Mouse (Mus musculus): ENCODE results near the gene Nrg3. TPM values are rescaled to one million over a fixed set of nuclear protein-coding genes. Genes with fewer than 3 reads are reported as not detected.

Gene Nrg3
- total RNA-seq, 2 experiments from 2014 or later: not detected

GRCm38 (mm10) chr14:38616969-38617368 lies 855.9 kb downstream of the Nrg3 start:
- TF ChIP-seq CTCF (IDR thresholded peaks at IDR 0.05): no peak
- no peak overlapping the region for H3K27ac ChIP-seq
- intact Hi-C loops (cut with DNase I): no loop called here
- no peak overlapping the region for H3K4me3 ChIP-seq
- DNase-seq: no peak

- no peak for DNase-seq
- intact Hi-C loops (cut with DNase I): no loop called here
- no peak for TF ChIP-seq CTCF (IDR thresholded peaks at IDR 0.05)
These were observed 875.2 kb downstream of the Nrg3 start for GRCm38 (mm10) chr14:38597735-38598134.

GRCm38 (mm10) chr14:38594297-38594696 lies 878.6 kb downstream of the Nrg3 start:
- Histone ChIP-seq H3K4me3 (no peak overlapping the region), H3K27ac (no peak overlapping the region)
- intact Hi-C loops (cut with DNase I): no loop called here
- TF ChIP-seq CTCF (IDR thresholded peaks at IDR 0.05): no peak
- no peak for DNase-seq

More at GRCm38 (mm10) chr14:38597735-38598134, 875.2 kb downstream of the Nrg3 start:
- Histone ChIP-seq H3K4me3 (no peak overlapping the region), H3K27ac (no peak overlapping the region)

GRCm38 (mm10) chr14:38576796-38577195 lies 896.1 kb downstream of the Nrg3 start:
- no peak for DNase-seq
- Histone ChIP-seq H3K27ac (no peak overlapping the region), H3K4me3 (no peak overlapping the region)
- TF ChIP-seq CTCF (IDR thresholded peaks at IDR 0.05): no peak
- intact Hi-C loops (cut with DNase I): no loop called here

DNA sequence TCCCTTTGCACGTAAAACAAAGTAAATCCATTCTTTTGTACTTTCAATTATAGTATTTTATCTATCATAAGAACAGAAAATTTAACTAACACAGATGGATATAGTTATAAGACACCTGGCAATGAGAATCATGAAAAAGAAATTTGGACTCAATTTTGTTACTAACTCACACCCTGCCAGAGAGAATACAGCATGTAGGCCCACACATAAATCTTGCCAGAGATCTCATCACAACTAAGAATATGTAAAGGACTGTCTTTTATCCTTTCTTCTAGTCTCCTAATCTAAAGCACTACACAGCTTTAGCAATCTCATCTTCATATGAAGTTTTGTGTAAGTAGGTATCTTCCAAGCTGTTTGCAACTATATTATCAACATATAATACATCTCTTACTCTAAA lies 904.7 kb downstream of the Nrg3 start:
- TF ChIP-seq CTCF (IDR thresholded peaks at IDR 0.05): no peak
- no peak for DNase-seq
- Histone ChIP-seq H3K27ac (no peak overlapping the region), H3K4me3 (no peak overlapping the region)
- intact Hi-C loops (cut with DNase I): no loop called here

DNA sequence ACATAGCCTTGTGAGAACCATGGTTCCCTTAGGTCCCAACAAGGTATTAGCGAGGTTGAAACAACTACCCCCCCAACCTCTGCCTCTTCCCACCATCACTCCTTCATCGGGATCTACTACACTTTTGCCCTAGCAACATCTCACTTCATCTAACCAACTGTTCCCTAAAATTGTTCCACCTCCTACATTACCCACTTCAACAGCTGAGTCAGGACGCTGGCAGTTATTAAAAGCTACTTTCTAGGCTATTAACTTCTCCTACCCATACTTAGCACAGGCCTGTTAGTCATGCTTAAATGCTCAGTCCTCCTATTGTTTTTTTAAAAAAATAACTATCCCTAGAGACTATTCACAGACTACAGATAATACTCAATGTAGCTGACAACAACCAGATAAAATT lies 906.7 kb downstream of the Nrg3 start:
- Histone ChIP-seq H3K4me3 (no peak overlapping the region), H3K27ac (no peak overlapping the region)
- intact Hi-C loops (cut with DNase I): no loop called here
- DNase-seq: no peak
- no peak for TF ChIP-seq CTCF (IDR thresholded peaks at IDR 0.05)

DNA sequence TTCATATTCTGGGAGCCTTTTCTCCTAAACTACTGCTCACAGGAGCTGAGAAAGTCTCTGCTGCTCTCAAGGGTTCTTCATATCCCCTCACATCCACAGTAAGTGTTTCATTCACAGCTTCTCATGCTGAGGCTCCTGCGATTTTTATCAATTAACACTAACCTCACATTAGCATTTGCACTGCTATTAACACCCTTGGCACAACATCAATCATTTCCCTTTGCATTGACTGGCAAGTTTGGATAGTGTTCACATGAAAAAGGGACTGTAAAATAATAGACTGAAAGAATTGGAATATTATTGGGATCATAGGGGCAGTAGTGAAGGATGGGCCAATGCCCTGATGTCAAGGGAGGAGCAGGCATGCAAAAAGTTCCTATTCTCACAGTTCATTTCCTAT lies 918.3 kb downstream of the Nrg3 start:
- no peak overlapping the region for H3K4me3 ChIP-seq
- intact Hi-C loops (cut with DNase I): no loop called here

GRCm38 (mm10) chr14:38547257-38547656 lies 925.6 kb downstream of the Nrg3 start:
- intact Hi-C loops (cut with DNase I): no loop called here
- TF ChIP-seq CTCF (IDR thresholded peaks at IDR 0.05): no peak
- DNase-seq: no peak
- no peak overlapping the region for H3K27ac ChIP-seq
- no peak overlapping the region for H3K4me3 ChIP-seq

More for the DNA sequence above, 918.3 kb downstream of the Nrg3 start:
- DNase-seq: no peak
- H3K27ac ChIP-seq: no peak overlapping the region
- no peak for TF ChIP-seq CTCF (IDR thresholded peaks at IDR 0.05)

- Histone ChIP-seq H3K4me3 (no peak overlapping the region), H3K27ac (no peak overlapping the region)
- intact Hi-C loops (cut with DNase I): no loop called here
- DNase-seq: no peak
- TF ChIP-seq CTCF (IDR thresholded peaks at IDR 0.05): no peak
These were observed 937.7 kb downstream of the Nrg3 start for GRCm38 (mm10) chr14:38535181-38535580.

DNA sequence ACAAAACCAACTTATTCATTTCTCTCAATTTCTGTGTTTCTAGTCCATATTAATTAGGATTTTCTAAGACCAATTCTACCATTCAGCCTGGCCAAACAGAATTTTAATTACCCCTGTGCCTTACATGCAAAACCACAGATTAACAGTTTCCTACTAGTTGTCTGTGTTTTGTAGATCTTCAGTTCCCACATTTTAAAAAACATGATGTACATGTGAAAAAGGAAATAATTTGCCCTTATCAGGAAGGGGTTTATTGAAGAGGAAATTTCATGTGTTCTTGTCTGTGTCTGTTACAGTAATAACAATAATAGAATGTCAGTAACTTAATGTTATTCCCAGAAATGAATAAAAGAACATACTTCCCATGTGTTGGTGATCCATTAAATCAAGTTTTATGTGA lies 939.4 kb downstream of the Nrg3 start:
- DNase-seq: no peak
- no peak for TF ChIP-seq CTCF (IDR thresholded peaks at IDR 0.05)

GRCm38 (mm10) chr14:38516232-38516631 lies 956.7 kb downstream of the Nrg3 start:
- no peak for DNase-seq
- H3K4me3 ChIP-seq: no peak overlapping the region
- TF ChIP-seq CTCF (IDR thresholded peaks at IDR 0.05): no peak
- intact Hi-C loops (cut with DNase I): no loop called here
- no peak overlapping the region for H3K27ac ChIP-seq

More for the DNA sequence above, 939.4 kb downstream of the Nrg3 start:
- intact Hi-C loops (cut with DNase I): no loop called here
- Histone ChIP-seq H3K4me3 (no peak overlapping the region), H3K27ac (no peak overlapping the region)

- DNase-seq: no peak
- Histone ChIP-seq H3K27ac (no peak overlapping the region), H3K4me3 (no peak overlapping the region)
- intact Hi-C loops (cut with DNase I): no loop called here
- no peak for TF ChIP-seq CTCF (IDR thresholded peaks at IDR 0.05)
These were observed 963.9 kb downstream of the Nrg3 start for GRCm38 (mm10) chr14:38509016-38509415.

GRCm38 (mm10) chr14:38494970-38495369 lies 977.9 kb downstream of the Nrg3 start:
- intact Hi-C loops (cut with DNase I): no loop called here
- H3K4me3 ChIP-seq: no peak overlapping the region
- TF ChIP-seq CTCF (IDR thresholded peaks at IDR 0.05): no peak
- DNase-seq: no peak
- H3K27ac ChIP-seq: no peak overlapping the region

GRCm38 (mm10) chr14:38447086-38447485 lies 1025.8 kb downstream of the Nrg3 start:
- TF ChIP-seq CTCF (IDR thresholded peaks at IDR 0.05): no peak
- Histone ChIP-seq H3K27ac (no peak overlapping the region), H3K4me3 (no peak overlapping the region)
- DNase-seq: no peak
- intact Hi-C loops (cut with DNase I): no loop called here

DNA sequence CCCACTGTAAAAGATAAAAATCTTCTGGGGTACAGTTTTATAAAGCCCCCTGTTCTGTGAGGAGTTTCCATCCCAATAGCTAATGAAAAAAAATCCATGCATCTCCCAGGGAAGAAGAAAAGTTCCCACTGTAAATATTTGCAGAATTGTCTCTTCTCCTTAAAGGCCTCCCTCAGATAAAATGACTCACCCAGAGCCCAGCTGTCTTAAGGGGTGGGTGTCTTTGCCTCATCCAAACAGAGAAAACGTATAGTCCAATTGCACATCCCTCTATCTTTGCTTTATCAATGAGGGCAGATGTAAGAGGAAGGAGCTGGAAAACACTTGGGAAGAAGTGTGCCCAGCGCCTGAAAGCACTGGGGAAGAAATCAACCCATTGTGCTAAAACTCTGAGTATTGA lies 1028.1 kb downstream of the Nrg3 start:
- no peak for TF ChIP-seq CTCF (IDR thresholded peaks at IDR 0.05)
- no peak overlapping the region for H3K27ac ChIP-seq
- no peak for DNase-seq
- no peak overlapping the region for H3K4me3 ChIP-seq
- intact Hi-C loops (cut with DNase I): no loop called here
